Mouse (Mus musculus): ENCODE measurements around the gene Nbas.

The Nbas gene

GRCm38 (mm10) chr12:13615661-13616060, 346.7 kb downstream of the Nbas start:
- in situ Hi-C loops (cut with MboI, MseI): no loop called here

DNA sequence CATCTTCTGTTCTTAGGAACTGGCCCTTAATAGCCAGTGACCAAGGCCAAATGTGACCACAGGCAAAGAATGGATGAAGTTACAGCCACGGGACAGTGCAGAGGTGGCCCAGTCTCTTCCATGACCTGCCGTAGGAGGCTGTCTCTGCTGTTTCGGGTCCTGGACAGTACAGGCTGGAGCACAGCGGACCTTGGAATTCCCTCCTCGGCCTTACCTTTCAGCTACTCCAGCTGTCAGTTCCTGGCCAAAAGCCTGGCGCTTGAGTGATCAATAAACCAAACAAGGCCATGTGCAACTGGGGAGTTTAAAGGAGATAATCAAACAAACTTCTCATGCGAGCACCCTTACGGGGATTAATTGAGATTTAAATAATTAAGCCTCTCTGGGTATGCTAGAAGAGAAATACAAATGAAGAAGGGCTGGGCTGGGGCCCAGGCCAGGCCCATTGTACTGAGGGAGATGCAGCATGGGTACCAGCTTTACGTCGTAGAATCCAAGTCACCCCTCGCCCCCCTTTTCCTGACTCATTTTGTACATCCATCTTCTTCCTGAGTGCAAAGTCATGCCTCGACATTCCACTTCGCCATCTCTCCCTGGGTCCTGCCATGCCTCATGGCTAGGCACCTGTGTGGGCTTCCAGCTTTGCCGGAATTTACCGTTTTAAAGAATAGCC, 353.4 kb downstream of the Nbas start:
- in situ Hi-C loops (cut with MboI, MseI): loop anchor here (10.0 kb wide), 1 partner anchor 1493 kb away; no protein-coding TSS in a partner anchor

DNA sequence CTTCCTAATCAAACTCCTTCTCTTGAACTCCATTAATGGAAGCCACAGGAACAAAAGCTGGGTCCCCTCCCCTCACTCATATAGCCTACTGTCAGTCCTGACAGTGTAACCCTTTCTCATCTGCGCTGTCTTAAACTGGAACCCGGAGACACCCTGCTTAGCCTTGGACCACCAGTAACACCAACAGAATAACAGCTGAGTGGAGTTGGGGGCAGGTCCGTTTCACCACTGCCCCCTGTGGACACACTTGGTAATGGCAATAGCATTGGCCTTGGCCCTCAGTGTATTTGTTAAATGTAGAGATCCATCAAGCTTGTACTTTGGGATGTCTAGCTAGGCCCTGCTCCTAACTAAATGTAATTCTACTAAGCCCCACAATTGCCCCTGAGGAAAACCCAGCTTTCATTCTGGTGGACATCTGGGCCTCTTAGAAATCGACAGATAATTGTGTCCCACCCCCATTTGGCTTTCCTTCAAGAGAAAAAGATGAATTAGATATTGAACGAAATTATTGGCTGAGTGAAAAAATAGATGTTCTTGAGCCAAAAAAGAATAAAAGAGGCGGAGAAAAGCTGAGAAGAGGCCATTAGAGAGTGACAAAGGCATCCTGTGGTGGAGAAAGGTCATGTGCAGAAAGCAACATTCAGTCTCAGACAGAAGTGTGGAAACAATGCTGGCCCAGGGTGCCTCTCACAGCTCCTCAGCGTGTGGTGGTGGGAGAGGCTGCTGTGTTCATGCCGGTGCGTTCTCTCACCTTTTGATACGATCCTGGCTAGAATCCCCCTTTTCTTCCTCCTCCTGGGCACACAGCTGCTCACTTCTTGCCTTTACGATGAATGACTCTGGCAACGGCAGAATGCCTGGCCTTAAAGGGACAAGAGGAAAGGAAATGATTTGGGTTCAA, 358.1 kb downstream of the Nbas start:
- in situ Hi-C loops (cut with MboI, MseI): loop anchor here (10.0 kb wide), 1 partner anchor 1488 kb away; no protein-coding TSS in a partner anchor
